Mouse (Mus musculus): Measurements from ENCODE around the gene Chmp4b. TPM values are rescaled to one million over a fixed set of nuclear protein-coding genes. Genes with fewer than 3 reads are reported as not detected.

Gene Chmp4b
- total RNA-seq, 2 experiments from 2014 or later = 202 to 234 TPM

- DNase-seq (ENCODE audit: low spot score in 2 of 2) = peak; percentile 43
- intact Hi-C loops (cut with DNase I) = no loop called here
Measured at GRCm38 (mm10) chr2:154676653-154677609, 25.4 kb downstream of the Chmp4b start.

GRCm38 (mm10) chr2:154677651-154678139 lies 26.2 kb downstream of the Chmp4b start:
- DNase-seq (ENCODE audit: low spot score in 2 of 2) = peak in 1 of 2 experiments; percentile 32
- intact Hi-C loops (cut with DNase I) = no loop called here

GRCm38 (mm10) chr2:154678995-154679394 lies 27.5 kb downstream of the Chmp4b start:
- intact Hi-C loops (cut with DNase I) = no loop called here

GRCm38 (mm10) chr2:154680337-154680736 lies 28.8 kb downstream of the Chmp4b start:
- intact Hi-C loops (cut with DNase I) = no loop called here
- no peak for DNase-seq (ENCODE audit: low spot score in 2 of 2)

More at GRCm38 (mm10) chr2:154678995-154679394, 27.5 kb downstream of the Chmp4b start:
- no peak for DNase-seq (ENCODE audit: low spot score in 2 of 2)

GRCm38 (mm10) chr2:154680941-154681340 lies 29.4 kb downstream of the Chmp4b start:
- intact Hi-C loops (cut with DNase I) = no loop called here
- DNase-seq (ENCODE audit: low spot score in 2 of 2) = no peak

GRCm38 (mm10) chr2:154682712-154683111 lies 31.2 kb downstream of the Chmp4b start:
- intact Hi-C loops (cut with DNase I) = no loop called here
- DNase-seq (ENCODE audit: low spot score in 2 of 2) = no peak

- DNase-seq (ENCODE audit: low spot score in 2 of 2) = no peak
- intact Hi-C loops (cut with DNase I) = no loop called here
Measured at GRCm38 (mm10) chr2:154684901-154685470, 33.5 kb downstream of the Chmp4b start.

- no peak for DNase-seq (ENCODE audit: low spot score in 2 of 2)
- intact Hi-C loops (cut with DNase I) = no loop called here
Measured at GRCm38 (mm10) chr2:154685772-154686171, 34.3 kb downstream of the Chmp4b start.

GRCm38 (mm10) chr2:154686819-154687218 lies 35.3 kb downstream of the Chmp4b start:
- intact Hi-C loops (cut with DNase I) = no loop called here
- DNase-seq (ENCODE audit: low spot score in 2 of 2) = no peak

GRCm38 (mm10) chr2:154689391-154689790 lies 37.9 kb downstream of the Chmp4b start:
- intact Hi-C loops (cut with DNase I) = no loop called here
- DNase-seq (ENCODE audit: low spot score in 2 of 2) = no peak

- intact Hi-C loops (cut with DNase I) = no loop called here
- no peak for DNase-seq (ENCODE audit: low spot score in 2 of 2)
Measured at GRCm38 (mm10) chr2:154690959-154691358, 39.5 kb downstream of the Chmp4b start.

- intact Hi-C loops (cut with DNase I) = no loop called here
- no peak for DNase-seq (ENCODE audit: low spot score in 2 of 2)
Measured at GRCm38 (mm10) chr2:154693186-154693940, 41.9 kb downstream of the Chmp4b start.

GRCm38 (mm10) chr2:154693941-154694256 lies 42.4 kb downstream of the Chmp4b start:
- no peak for DNase-seq (ENCODE audit: low spot score in 2 of 2)
- intact Hi-C loops (cut with DNase I) = no loop called here

- intact Hi-C loops (cut with DNase I) = no loop called here
- DNase-seq (ENCODE audit: low spot score in 2 of 2) = no peak
Measured at GRCm38 (mm10) chr2:154695690-154696089, 44.2 kb downstream of the Chmp4b start.

GRCm38 (mm10) chr2:154696660-154697059 lies 45.2 kb downstream of the Chmp4b start:
- no peak for DNase-seq (ENCODE audit: low spot score in 2 of 2)
- intact Hi-C loops (cut with DNase I) = no loop called here

GRCm38 (mm10) chr2:154699360-154699759 lies 47.9 kb downstream of the Chmp4b start:
- intact Hi-C loops (cut with DNase I) = no loop called here
- DNase-seq (ENCODE audit: low spot score in 2 of 2) = no peak

- no peak for DNase-seq (ENCODE audit: low spot score in 2 of 2)
- intact Hi-C loops (cut with DNase I) = no loop called here
Measured at GRCm38 (mm10) chr2:154700177-154700576, 48.7 kb downstream of the Chmp4b start.

- intact Hi-C loops (cut with DNase I) = loop anchor here (2.0 kb wide), 1 partner anchor 152 kb away; no protein-coding TSS in a partner anchor
- DNase-seq (ENCODE audit: low spot score in 2 of 2) = peak; percentile 55 to 64
Measured at GRCm38 (mm10) chr2:154702637-154703315, 51.3 kb downstream of the Chmp4b start.

GRCm38 (mm10) chr2:154706526-154707280 lies 55.2 kb downstream of the Chmp4b start:
- intact Hi-C loops (cut with DNase I) = no loop called here
- DNase-seq (ENCODE audit: low spot score in 2 of 2) = no peak

Measured in left cerebral cortex, postnatal 36 days (tissue).